Mouse (Mus musculus) lung, postnatal 0 days (tissue): ENCODE measurements around the gene Zscan5b. TPM values are rescaled to one million over a fixed set of nuclear protein-coding genes. Genes with fewer than 3 reads are reported as not detected.
A peak's percentile ranks its signal among the peaks of the same experiment; 100 is the strongest.
"Not testable (repeated sequence)": the region's sequence is repeated elsewhere in the genome, so short reads cannot be mapped to it uniquely, and the experiment has no call there.

Experiments
- ATAC-seq: fragments of 200-750 bp; cut with Nextera tagmentation; 2 replicates; pipeline ENCODE4 v1.8.0; 2017; ENCODE audit warnings: moderate library complexity
- DNase-seq: peaks from one replicate; pipeline ENCODE4 v3.0.0-alpha.2; 2016; ENCODE audit warnings: low spot score
- H3K27ac ChIP-seq: fragments of 300-500 bp; sonication (generic); 2 replicates; pipeline ENCODE4 v1.5.1; 2014; ENCODE audit warnings: antibody characterized with exemption, mild to moderate bottlenecking, low read length, mixed read lengths
- H3K27me3 ChIP-seq: fragments of 300-500 bp; sonication (generic); replicated peaks from 2 replicates; pipeline ENCODE4 v1.6.1; 2014; ENCODE audit warnings: low read length, mixed read lengths; ENCODE audit not compliant: insufficient read depth
- H3K36me3 ChIP-seq: fragments of 300-500 bp; sonication (generic); 2 replicates; pipeline ENCODE4 v1.6.1; 2014; ENCODE audit warnings: low read length, mixed read lengths; ENCODE audit not compliant: insufficient read depth
- H3K4me1 ChIP-seq: fragments of 300-500 bp; sonication (generic); 2 replicates; pipeline ENCODE4 v1.6.1; 2014; ENCODE audit warnings: antibody characterized with exemption, low read depth, low read length, mixed read lengths; ENCODE audit not compliant: insufficient read depth
- H3K4me2 ChIP-seq: fragments of 300-500 bp; sonication (generic); replicated peaks from 2 replicates; pipeline ENCODE4 v1.6.1; 2014; ENCODE audit warnings: low read depth, mild to moderate bottlenecking, low read length, moderate library complexity, mixed read lengths
- H3K4me3 ChIP-seq: fragments of 300-500 bp; sonication (generic); 2 replicates; pipeline ENCODE4 v1.5.1; 2014; ENCODE audit warnings: low read depth, low read length
- H3K9ac ChIP-seq: fragments of 300-500 bp; sonication (generic); replicated peaks from 2 replicates; pipeline ENCODE4 v1.6.1; 2014; ENCODE audit warnings: low read depth, mild to moderate bottlenecking
- H3K9me3 ChIP-seq: fragments of 300-500 bp; sonication (generic); 2 replicates; pipeline ENCODE4 v1.6.1; 2016; ENCODE audit warnings: low read length, mixed read lengths
- CTCF ChIP-seq: IDR thresholded peaks from 2 replicates; pipeline ENCODE4 v1.5.1; 2016; ENCODE audit warnings: antibody characterized with exemption, mild to moderate bottlenecking
- EP300 ChIP-seq: IDR thresholded peaks from 2 replicates; pipeline ENCODE4 v1.6.1; 2016; ENCODE audit warnings: antibody characterized with exemption, mild to moderate bottlenecking, control low read depth
- WGBS: fragments of 180-500 bp; shearing (Covaris S2); extraction: QIAGEN DNeasy Blood & Tissue Kit; methylation state at CpG from one replicate; pipeline ENCODE4 v1.1.7; 2014; 5-methylcytosine and 5-hydroxymethylcytosine counted together
- polyA plus RNA-seq: library from polyadenylated mRNA; unstranded; fragments of >200 nt; fragmentation: Nextera tagmentation; extraction: Ambion mirVana; gene quantifications from 2 replicates; pipeline ENCODE4 v1.2.1, GENCODE M21; 2015

Zscan5b gene
- polyA plus RNA-seq, 1 experiment from 2014 or later: not detected

- Histone ChIP-seq H3K36me3 (no peaks in the 10 kb centered on the region), H3K9me3 (no peaks in the 10 kb centered on the region), H3K4me1 (no peaks in the 10 kb centered on the region), H3K4me2 (no peak overlapping the region), H3K27me3 (no peaks in the 10 kb centered on the region), H3K9ac (no peak overlapping the region), H3K27ac (no peak overlapping the region), H3K4me3 (no peak overlapping the region)
- WGBS: 42% methylated on average over 16 of the region's 16 CpGs
- DNase-seq (no peak), ATAC-seq (no peak)
- TF ChIP-seq CTCF (no peak), EP300 (no peak)
These were observed 36.4 kb downstream of the Zscan5b start for GRCm38 (mm10) chr7:6258232-6259220.

GRCm38 (mm10) chr7:6260004-6260403 lies 37.9 kb downstream of the Zscan5b start:
- not testable (repeated sequence) for H3K36me3 ChIP-seq, H3K4me3 ChIP-seq, ATAC-seq, H3K9me3 ChIP-seq, H3K27ac ChIP-seq, DNase-seq, H3K9ac ChIP-seq, H3K4me1 ChIP-seq, H3K27me3 ChIP-seq, H3K4me2 ChIP-seq
- WGBS: 45% methylated on average over 2 of the region's 2 CpGs

- DNase-seq (no peak), ATAC-seq (no peak)
- no peaks in the 10 kb centered on the region for H3K9me3 ChIP-seq
- H3K9ac ChIP-seq: no peak overlapping the region
- no peak overlapping the region for H3K27ac ChIP-seq
- TF ChIP-seq CTCF (no peak), EP300 (no peak)
- no peaks in the 10 kb centered on the region for H3K4me1 ChIP-seq
- WGBS: 75% methylated on average over 3 of the region's 3 CpGs
- no peak overlapping the region for H3K4me2 ChIP-seq
- H3K4me3 ChIP-seq: no peak overlapping the region
- no peaks in the 10 kb centered on the region for H3K27me3 ChIP-seq
- no peaks in the 10 kb centered on the region for H3K36me3 ChIP-seq
These were observed 40.0 kb downstream of the Zscan5b start for GRCm38 (mm10) chr7:6262120-6262519.

GRCm38 (mm10) chr7:6262984-6263383 lies 40.9 kb downstream of the Zscan5b start:
- Histone ChIP-seq H3K27ac (no peak overlapping the region), H3K36me3 (no peaks in the 10 kb centered on the region), H3K4me2 (no peak overlapping the region), H3K27me3 (no peaks in the 10 kb centered on the region), H3K9me3 (no peaks in the 10 kb centered on the region), H3K9ac (no peak overlapping the region), H3K4me3 (no peak overlapping the region), H3K4me1 (no peaks in the 10 kb centered on the region)
- ATAC-seq: no peak
- DNase-seq: no peak
- TF ChIP-seq EP300: no peak
- no peak for TF ChIP-seq CTCF
- 70% methylated on average over 4 of the region's 4 CpGs for WGBS

- ATAC-seq (no peak), DNase-seq (peak; percentile 16)
- no peak overlapping the region for H3K4me3 ChIP-seq
- H3K27me3 ChIP-seq: no peaks in the 10 kb centered on the region
- H3K4me1 ChIP-seq: no peaks in the 10 kb centered on the region
- H3K4me2 ChIP-seq: no peak overlapping the region
- 57% methylated on average over 8 of the region's 8 CpGs for WGBS
- no peak overlapping the region for H3K9ac ChIP-seq
- no peak for TF ChIP-seq EP300
- TF ChIP-seq CTCF: peak; percentile 61
- no peak overlapping the region for H3K27ac ChIP-seq
- no peaks in the 10 kb centered on the region for H3K9me3 ChIP-seq
- no peaks in the 10 kb centered on the region for H3K36me3 ChIP-seq
These were observed 43.6 kb downstream of the Zscan5b start for GRCm38 (mm10) chr7:6265695-6266094.

GRCm38 (mm10) chr7:6277906-6278305 lies 55.8 kb downstream of the Zscan5b start:
- DNase-seq (no peak), ATAC-seq (no peak)
- H3K9me3 ChIP-seq: no peaks in the 10 kb centered on the region
- 32% methylated on average over 3 of the region's 3 CpGs for WGBS
- TF ChIP-seq CTCF (no peak), EP300 (no peak)
- no peaks in the 10 kb centered on the region for H3K4me1 ChIP-seq
- no peak overlapping the region for H3K4me3 ChIP-seq
- no peaks in the 10 kb centered on the region for H3K36me3 ChIP-seq
- H3K27me3 ChIP-seq: no peaks in the 10 kb centered on the region
- H3K4me2 ChIP-seq: no peak overlapping the region
- no peak overlapping the region for H3K27ac ChIP-seq
- H3K9ac ChIP-seq: no peak overlapping the region
